Mouse (Mus musculus) gastrocnemius, adult 2 months (tissue): ENCODE measurements around the gene Gm11007. TPM values are rescaled to one million over a fixed set of nuclear protein-coding genes. Genes with fewer than 3 reads are reported as not detected.
"Not testable (repeated sequence)": the region's sequence is repeated elsewhere in the genome, so short reads cannot be mapped to it uniquely, and the experiment has no call there.

ENCODE experiments used
- DNase-seq: peaks from one replicate; pipeline ENCODE4 v3.0.0; 2022
- H3K27ac ChIP-seq: fragments of 200-600 bp; 2 replicates; pipeline ENCODE4 v1.8.1; 2022; ENCODE audit warnings: mild to moderate bottlenecking
- H3K4me3 ChIP-seq: fragments of 200-600 bp; 2 replicates; pipeline ENCODE4 v1.8.1; 2022; ENCODE audit warnings: mild to moderate bottlenecking, moderate library complexity
- intact Hi-C: fragments of 180-260 bp; cut with DNase I; formaldehyde crosslinking; loops from one replicate; pipeline ENCODE4 v1.15.1; 2025
- long read RNA-seq, 2 experiments: library from polyadenylated mRNA; stranded (forward); transcript quantifications; one replicate each; pipeline ENCODE4 v2.0.0; 2021
- total RNA-seq, 2 experiments: library from RNA; stranded (reverse); gene quantifications; 2 replicates each; pipeline ENCODE4 v1.2.3; 2021

Gene Gm11007
- total RNA-seq, result not detected
- long read RNA-seq, experiment 1, partial matches to known transcripts, result 0 of 2 reads
- long read RNA-seq, experiment 1, other reads (novel, unspliced or antisense), result 2 of 2 reads
- long read RNA-seq, experiment 2, partial matches to known transcripts, result 1 of 4 reads
- long read RNA-seq, experiment 2, other reads (novel, unspliced or antisense), result 3 of 4 reads

- DNase-seq, H3K27ac ChIP-seq, H3K4me3 ChIP-seq, intact Hi-C loops: not testable (repeated sequence)
Observed at GRCm38 (mm10) chr2:175643678-175644077, at the start of gene Gm11007. Gm11007 (plus strand) TSS chr2:175643978.

Other genes with a start within 250 kb of the Gm11007 start
- 1 to 10 TPM; 3.7 to 3.8 TPM for gene Gm4724, start 208.2 kb upstream of the Gm11007 start, total RNA-seq
- 1 to 10 TPM; 5.6 to 6.0 TPM for gene Zfp965, start 174.0 kb upstream of the Gm11007 start, total RNA-seq
- gene Zfp969, start 59.7 kb downstream of the Gm11007 start, total RNA-seq, result 1 to 10 TPM in 1 of 2 experiments, not detected in 1; 2.1 TPM
- not detected for gene Gm2007, start 97.6 kb downstream of the Gm11007 start, total RNA-seq
- gene Gm14288, start 157.1 kb downstream of the Gm11007 start, total RNA-seq, result 10 to 100 TPM; 13.7 to 14.2 TPM
- 10 to 100 TPM; 11.3 to 11.4 TPM for gene Gm6710, start 225.2 kb downstream of the Gm11007 start, total RNA-seq